Mouse (Mus musculus) thymus, adult 2 months (tissue): Measurements from ENCODE around the gene Gm9821.
A peak's percentile ranks its signal among the peaks of the same experiment; 100 is the strongest.

Experiments
- CTCF ChIP-seq: fragments of 200-500 bp; IDR thresholded peaks from 2 replicates; pipeline ENCODE4 v1.5.1; 2012; ENCODE audit warnings: mild to moderate bottlenecking, control low read depth, low read length, moderate library complexity, borderline replicate concordance; ENCODE audit not compliant: control insufficient read depth, poor library complexity, insufficient read depth; ENCODE audit errors: extremely low read depth
- POLR2A ChIP-seq: fragments of 200-500 bp; IDR thresholded peaks from 2 replicates; pipeline ENCODE4 v1.6.1; 2012; ENCODE audit warnings: mild to moderate bottlenecking, low read length, control low read depth, moderate library complexity; ENCODE audit not compliant: control insufficient read depth, poor library complexity, insufficient read depth; ENCODE audit errors: extremely low read depth

GRCm38 (mm10) chr2:91929936-91930335, 15.6 kb upstream of the Gm9821 start:
- TF ChIP-seq POLR2A (no peak), CTCF (peak; percentile 68; the same call in 1 of the 2 replicates)
